In genomic region chr2:76070432-76071306, GRCm38 (mm10) we compare ENCODE assay signal across 8 mouse cellular contexts.
DNase-seq lines count a peak whose midpoint lies in the region; ATAC-seq and TF ChIP-seq lines count a peak whose summit lies in the region.

No protein-coding gene starts in this region.

- no peak overlapping the region for H3K9ac ChIP-seq in heart, adult 2 months (ENCODE audit: low read depth, low read length)
- H3K9ac ChIP-seq in limb, embryonic 12.5 days (replicated peaks): peak overlapping the region; percentile 47
- peak overlapping the region; percentile 51 for H3K9ac ChIP-seq in midbrain, embryonic 13.5 days (replicated peaks)

- peak; percentile 92 for DNase-seq in 3T3-L1 (ENCODE audit: low read depth, low spot score)
- DNase-seq in adrenal gland, adult 8-10 months: peak; percentile 64
- DNase-seq in embryo, embryonic 9.5 days (ENCODE audit: extremely low spot score): peak; percentile 87
- DNase-seq in heart, adult 2 months: peak; percentile 72 to 83
- DNase-seq in kidney, adult 2 months: peak; percentile 79
- DNase-seq in splenic B cell, adult 2 months (ENCODE audit: low read depth, low spot score): peak; percentile 67

- 0 out of 2 replicates have a peak, but pooled peaks have one; percentile 17 for TF ChIP-seq EP300 in heart, adult 2 months (IDR thresholded peaks at IDR 0.05; ENCODE audit: insufficient read depth, low read depth, low read length)

- no peaks in the 10 kb centered on the region for H3K9me3 ChIP-seq in limb, embryonic 12.5 days
- H3K9me3 ChIP-seq in midbrain, embryonic 13.5 days: no peaks in the 10 kb centered on the region

- peak; percentile 75 for TF ChIP-seq POLR2A in heart, adult 2 months (IDR thresholded peaks at IDR 0.05; ENCODE audit: insufficient read depth, low read depth, low read length)
- TF ChIP-seq POLR2A in kidney, adult 2 months (IDR thresholded peaks at IDR 0.05; ENCODE audit: low read depth, low read length): no peak

- WGBS in heart, adult 2 months: 3% methylated on average over 19 of the region's 19 CpGs
- 2% methylated on average over 19 of the region's 19 CpGs for whole genome bisulfite sequencing in kidney, adult 2 months
- WGBS in limb, embryonic 12.5 days: 2% methylated on average over 19 of the region's 19 CpGs
- WGBS in midbrain, embryonic 13.5 days: 2% methylated on average over 19 of the region's 19 CpGs

- peak overlapping the region; percentile 31 for H3K4me3 ChIP-seq in heart, adult 2 months
- H3K4me3 ChIP-seq in kidney, adult 2 months (ENCODE audit: insufficient read depth, low read depth, low read length): peak overlapping the region; percentile 40
- peak overlapping the region; percentile 35 for H3K4me3 ChIP-seq in limb, embryonic 12.5 days (replicated peaks)
- H3K4me3 ChIP-seq in midbrain, embryonic 13.5 days (replicated peaks): peak overlapping the region; percentile 38

- peak; percentile 70 for TF ChIP-seq CTCF in heart, adult 2 months (IDR thresholded peaks at IDR 0.05)
- TF ChIP-seq CTCF in kidney, adult 2 months (conservative IDR thresholded peaks at IDR 0.05; ENCODE audit: insufficient read depth, insufficient read length, low read depth, low read length): peak; percentile 60

- no peaks in the 10 kb centered on the region for H3K79me2 ChIP-seq in heart, adult 2 months (replicated peaks; ENCODE audit: control insufficient read depth, insufficient read depth, low read length)

- H3K27ac ChIP-seq in heart, adult 2 months: peak overlapping the region; percentile 67
- H3K27ac ChIP-seq in kidney, adult 2 months (ENCODE audit: insufficient read depth, low read depth, low read length): no peak overlapping the region
- H3K27ac ChIP-seq in limb, embryonic 12.5 days: peak overlapping the region; percentile 54
- H3K27ac ChIP-seq in midbrain, embryonic 13.5 days: peak overlapping the region; percentile 75

- no peaks in the 10 kb centered on the region for H3K36me3 ChIP-seq in heart, adult 2 months (ENCODE audit: control insufficient read depth, insufficient read depth, low read length)
- no peaks in the 10 kb centered on the region for H3K36me3 ChIP-seq in kidney, adult 2 months (ENCODE audit: control insufficient read depth, insufficient read depth, low read length)
- no peaks in the 10 kb centered on the region for H3K36me3 ChIP-seq in limb, embryonic 12.5 days
- no peaks in the 10 kb centered on the region for H3K36me3 ChIP-seq in midbrain, embryonic 13.5 days
- H3K36me3 ChIP-seq in splenic B cell, adult 2 months (ENCODE audit: control insufficient read depth, insufficient read depth, low read length, poor library complexity, severe bottlenecking): no peaks in the 10 kb centered on the region

- peak overlapping the region; percentile 49 for H3K4me2 ChIP-seq in limb, embryonic 12.5 days
- peak overlapping the region; percentile 51 for H3K4me2 ChIP-seq in midbrain, embryonic 13.5 days (replicated peaks)

- no peaks in the 10 kb centered on the region for H3K27me3 ChIP-seq in heart, adult 2 months (ENCODE audit: control insufficient read depth, insufficient read depth, low read length)
- H3K27me3 ChIP-seq in kidney, adult 2 months (replicated peaks; ENCODE audit: control insufficient read depth, insufficient read depth, low read length): no peaks in the 10 kb centered on the region
- 0 out of 2 replicates have a peak, but pooled peaks cover 2% of the 10 kb centered on the region for H3K27me3 ChIP-seq in limb, embryonic 12.5 days
- no peaks in the 10 kb centered on the region for H3K27me3 ChIP-seq in midbrain, embryonic 13.5 days
- no peaks in the 10 kb centered on the region for H3K27me3 ChIP-seq in splenic B cell, adult 2 months (ENCODE audit: control insufficient read depth, insufficient read depth, low read length, poor library complexity, severe bottlenecking)

- ATAC-seq in limb, embryonic 12.5 days (ENCODE audit: insufficient number of reproducible peaks, insufficient read depth, low FRiP score, low TSS enrichment, low read depth): peak; percentile 87
- peak; percentile 94 for ATAC-seq in midbrain, embryonic 13.5 days

- intact Hi-C loops in heart, adult 2 months (cut with DNase I): loop anchor here (2.0 to 5.0 kb wide), 3 partner anchors 86 to 283 kb away; no protein-coding TSS in a partner anchor

- H3K4me1 ChIP-seq in heart, adult 2 months (ENCODE audit: control insufficient read depth, insufficient read depth, low read length): peaks cover 1% of the 10 kb centered on the region; the same call in 1 of the 2 replicates
- no peaks in the 10 kb centered on the region for H3K4me1 ChIP-seq in kidney, adult 2 months (ENCODE audit: control insufficient read depth, insufficient read depth, low read length)
- peaks cover 38% of the 10 kb centered on the region for H3K4me1 ChIP-seq in limb, embryonic 12.5 days (replicated peaks)
- peaks cover 15% of the 10 kb centered on the region for H3K4me1 ChIP-seq in midbrain, embryonic 13.5 days (replicated peaks)
